Mouse (Mus musculus): Measurements from ENCODE around the gene Snrpa1.

- no peak for TF ChIP-seq POLR2AphosphoS2 (IDR thresholded peaks at IDR 0.05; ENCODE audit: insufficient read length, low read depth)
- no peak for TF ChIP-seq POLR2A (IDR thresholded peaks at IDR 0.05; ENCODE audit: insufficient read length, low read depth)
- no peak for TF ChIP-seq SRF (IDR thresholded peaks at IDR 0.05; ENCODE audit: control insufficient read depth, insufficient read length, low read depth)
- no peak for TF ChIP-seq TCF3 (IDR thresholded peaks at IDR 0.05; ENCODE audit: insufficient read length, low read depth)
Measured at GRCm38 (mm10) chr7:66048446-66049230, 10.2 kb upstream of the Snrpa1 start.

Measured in myocyte (in vitro differentiated cells).